Mouse (Mus musculus): ENCODE results near the gene Cnppd1.

GRCm38 (mm10) chr1:75128641-75129040 lies 13.9 kb downstream of the Cnppd1 start:
- TF ChIP-seq CTCF (IDR thresholded peaks at IDR 0.05; ENCODE audit: insufficient read depth, low read depth, low read length) (no peak), POLR2A (IDR thresholded peaks at IDR 0.05; ENCODE audit: insufficient read depth, low read depth, low read length) (no peak)

Data from olfactory bulb, adult 2 months (tissue).